Mouse (Mus musculus): ENCODE measurements at regions not wholly inside any gene's neighbourhood (a gene's known extent, or its start where the extent isn't known, plus 50 kb on each side); places are given as distances from the start of the nearest gene placed in this dataset.

DNA sequence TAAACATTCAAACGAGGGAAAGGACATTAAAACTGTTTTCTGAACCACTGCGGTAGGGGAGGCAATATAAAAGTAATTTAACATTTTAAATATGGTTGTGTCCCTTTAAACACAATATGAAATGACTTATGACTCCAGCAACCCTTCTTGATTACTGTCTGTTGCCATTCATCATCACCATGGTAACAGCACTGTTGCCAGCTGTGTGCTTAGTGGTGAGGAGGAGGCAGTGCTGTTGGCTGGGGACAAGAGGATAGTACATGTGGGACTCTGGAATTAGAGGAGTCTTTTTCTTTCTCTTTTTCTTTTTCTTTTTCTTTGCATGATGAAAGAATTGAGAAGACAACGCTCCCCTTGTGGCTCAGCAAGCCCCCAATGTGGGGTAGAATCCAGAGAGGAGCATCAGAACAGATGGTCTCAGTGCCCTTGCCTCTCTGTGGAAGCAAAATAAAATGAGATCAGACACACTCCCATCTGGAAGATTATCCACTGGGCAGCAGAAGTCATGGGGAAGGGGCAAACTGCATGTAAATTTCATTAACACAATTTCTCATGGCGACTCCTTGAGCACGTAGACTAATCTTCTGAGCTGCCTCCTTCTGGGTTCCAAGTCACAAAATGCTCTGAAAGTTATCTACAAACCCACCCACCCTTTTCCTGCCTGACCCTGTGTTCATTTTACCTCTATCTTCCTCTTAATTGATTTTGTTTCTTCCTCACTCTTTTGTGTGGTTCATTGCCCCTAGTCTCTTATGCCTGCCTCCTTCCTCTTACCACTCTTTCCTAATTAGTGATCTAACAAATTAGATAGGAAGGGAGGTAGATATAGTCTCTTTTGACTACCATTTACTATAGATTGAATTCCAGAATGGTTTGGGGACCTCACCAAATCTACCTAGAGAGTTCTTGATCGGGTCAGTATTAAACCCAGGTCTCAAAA lies 111.3 kb upstream of the Tlr4 start:
- no peak for TF ChIP-seq CTCF (IDR thresholded peaks at IDR 0.05; ENCODE audit: control insufficient read depth, insufficient read depth, low read length)
- TF ChIP-seq POLR2A (IDR thresholded peaks at IDR 0.05; ENCODE audit: borderline replicate concordance, control insufficient read depth, low read depth, low read length), result no peak
